Mouse (Mus musculus) C2C12 (cell line): ENCODE measurements around the gene Pgls. TPM values are rescaled to one million over a fixed set of nuclear protein-coding genes. Genes with fewer than 3 reads are reported as not detected.
A peak's percentile ranks its signal among the peaks of the same experiment; 100 is the strongest.

Experiments used
- H3K27me3 ChIP-seq: one replicate; pipeline ENCODE4 v1.6.1; 2011; ENCODE audit not compliant: control insufficient read depth, insufficient read depth, insufficient read length
- H3K36me3 ChIP-seq: one replicate; pipeline ENCODE4 v1.6.1; 2011; ENCODE audit not compliant: control insufficient read depth, insufficient read depth
- H3K4me3 ChIP-seq: one replicate; pipeline ENCODE4 v1.5.1; 2011; ENCODE audit warnings: mild to moderate bottlenecking, control low read depth; ENCODE audit not compliant: poor library complexity, insufficient read depth, severe bottlenecking
- H3K79me2 ChIP-seq: one replicate; pipeline ENCODE4 v1.6.1; 2011; ENCODE audit not compliant: control insufficient read depth, insufficient read depth
- H3K79me3 ChIP-seq: one replicate; pipeline ENCODE4 v1.6.1; 2011; ENCODE audit warnings: low read depth, control low read depth
- H3ac ChIP-seq: one replicate; pipeline ENCODE3; 2011; ENCODE audit warnings: low read depth; ENCODE audit not compliant: control insufficient read depth, insufficient read length
- CEBPB ChIP-seq: IDR thresholded peaks from one replicate; pipeline ENCODE4 v1.6.1; 2011; ENCODE audit warnings: low read depth, mild to moderate bottlenecking, control low read depth, moderate library complexity
- CTCF ChIP-seq: IDR thresholded peaks from one replicate; pipeline ENCODE4 v1.5.1; 2011; ENCODE audit not compliant: control insufficient read depth, insufficient read depth, insufficient read length
- FOSL1 ChIP-seq: IDR thresholded peaks from one replicate; pipeline ENCODE4 v1.8.0; 2011; ENCODE audit warnings: mild to moderate bottlenecking, low read length; ENCODE audit not compliant: poor library complexity, insufficient read depth, severe bottlenecking
- MAX ChIP-seq: IDR thresholded peaks from one replicate; pipeline ENCODE4 v1.6.1; 2011; ENCODE audit warnings: mild to moderate bottlenecking, control low read depth
- MYOD1 ChIP-seq: IDR thresholded peaks from one replicate; pipeline ENCODE4 v1.6.1; 2011; ENCODE audit warnings: low read depth; ENCODE audit not compliant: control insufficient read depth, insufficient read length
- MYOG ChIP-seq: IDR thresholded peaks from one replicate; pipeline ENCODE4 v1.6.1; 2011; ENCODE audit not compliant: control insufficient read depth, insufficient read length; ENCODE audit errors: extremely low read depth
- USF1 ChIP-seq: IDR thresholded peaks from one replicate; pipeline ENCODE4 v1.6.1; 2011; ENCODE audit warnings: low read depth, mild to moderate bottlenecking, control low read depth, moderate library complexity
- polyA plus RNA-seq: library from polyadenylated mRNA; unstranded; fragments of >200 nt; fragmentation: generic; extraction: Trizol; gene quantifications from one replicate; pipeline ENCODE4 v1.2.1, GENCODE M21; 2012; ENCODE audit warnings: missing spikeins

The Pgls gene
- polyA plus RNA-seq, 1 experiment, result 231 TPM

DNA sequence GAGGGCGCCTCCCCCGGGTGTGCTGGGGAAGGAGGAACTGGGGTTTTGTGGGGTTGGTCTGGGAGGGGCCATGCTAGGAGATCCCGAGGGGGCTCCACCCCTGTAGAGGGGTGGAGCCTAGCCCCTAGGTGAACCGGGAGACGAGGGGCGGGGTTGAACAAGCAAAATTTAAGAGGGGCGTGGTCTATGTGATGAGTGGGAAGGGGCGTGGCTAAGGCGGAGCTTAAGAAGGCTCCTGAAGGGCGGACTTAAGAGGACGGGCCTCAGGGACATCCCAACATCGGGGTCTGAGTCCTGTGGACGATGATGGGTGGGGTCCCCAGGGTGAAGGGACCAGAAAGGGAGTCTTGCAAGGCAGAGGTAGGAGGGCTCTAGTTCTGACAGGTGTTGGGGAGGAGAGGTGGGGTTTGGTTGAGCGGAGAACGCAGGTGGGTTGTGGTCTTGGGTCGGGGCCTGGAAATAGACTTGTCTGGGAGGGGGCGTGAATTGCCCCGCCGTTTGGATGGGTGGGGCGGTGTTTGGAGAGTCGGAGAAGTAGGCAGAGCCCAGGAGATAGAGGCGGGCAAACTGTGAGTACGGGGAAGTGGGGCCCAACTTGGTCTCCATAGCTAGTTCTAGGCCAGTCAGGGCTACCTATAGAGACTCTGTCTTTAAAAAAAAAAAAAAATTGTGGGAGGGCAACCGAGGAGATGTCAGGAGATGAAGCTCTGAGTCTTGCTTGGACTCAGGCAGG is 32.9 kb upstream of the Pgls start:
- no peaks in the 10 kb centered on the region for H3K79me2 ChIP-seq
- no peaks in the 10 kb centered on the region for H3K79me3 ChIP-seq
- no peak for TF ChIP-seq FOSL1
- no peak for TF ChIP-seq MAX
- TF ChIP-seq CEBPB, result no peak
- no peak for TF ChIP-seq MYOG
- TF ChIP-seq USF1, result no peak
- TF ChIP-seq MYOD1, result no peak
- no peak for TF ChIP-seq CTCF
- H3K36me3 ChIP-seq, result no peaks in the 10 kb centered on the region
- H3K27me3 ChIP-seq, result peaks cover 25% of the 10 kb centered on the region
- H3ac ChIP-seq, result no peak overlapping the region
- no peak overlapping the region for H3K4me3 ChIP-seq

DNA sequence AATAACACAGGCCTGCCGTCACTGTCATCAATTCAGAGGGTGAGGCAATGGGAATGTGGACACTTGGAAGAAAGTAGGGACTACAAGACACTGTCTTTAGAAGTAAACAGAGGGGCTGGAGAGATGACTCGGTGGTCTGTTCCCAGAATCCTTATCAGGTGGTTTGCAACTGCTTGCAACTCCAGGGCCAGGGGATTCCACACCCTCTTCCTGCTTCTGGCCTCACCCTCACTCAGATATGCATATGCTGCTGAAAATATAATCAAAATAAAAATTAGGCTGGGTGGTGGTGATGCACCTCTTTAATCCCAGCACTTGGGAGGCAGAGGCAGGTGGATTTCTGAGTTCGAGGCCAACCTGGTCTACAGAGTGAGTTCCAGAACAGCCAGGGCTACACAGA is 31.9 kb upstream of the Pgls start:
- TF ChIP-seq CEBPB (no peak), MYOG (no peak), USF1 (no peak), CTCF (no peak), MYOD1 (no peak), FOSL1 (no peak), MAX (no peak)

DNA sequence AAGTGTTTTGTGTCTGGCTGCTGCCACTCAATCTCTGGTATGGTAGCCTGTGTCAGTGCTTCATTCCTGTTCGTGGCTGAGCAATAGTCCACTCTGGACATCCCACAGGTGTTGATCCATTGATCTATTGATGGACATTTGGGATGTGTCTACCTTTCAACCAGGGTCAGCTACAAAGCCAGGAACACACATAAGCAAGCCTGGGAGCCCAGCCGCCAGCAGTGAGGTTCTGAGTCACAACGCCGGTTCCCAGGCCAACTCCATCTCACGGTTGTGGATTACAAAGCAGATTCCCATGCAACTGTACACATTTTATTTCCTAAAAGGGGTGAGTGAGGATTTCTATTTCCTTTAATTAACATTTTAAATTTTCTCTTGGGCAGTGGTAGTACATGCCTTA is 31.2 kb upstream of the Pgls start:
- no peaks in the 10 kb centered on the region for H3K36me3 ChIP-seq
- no peak overlapping the region for H3ac ChIP-seq
- TF ChIP-seq CTCF, result no peak
- TF ChIP-seq MYOG, result no peak
- no peak for TF ChIP-seq FOSL1
- TF ChIP-seq MYOD1, result no peak
- no peak for TF ChIP-seq USF1
- no peak for TF ChIP-seq MAX
- TF ChIP-seq CEBPB, result no peak
- no peaks in the 10 kb centered on the region for H3K79me2 ChIP-seq
- no peaks in the 10 kb centered on the region for H3K79me3 ChIP-seq
- H3K4me3 ChIP-seq, result no peak overlapping the region
- H3K27me3 ChIP-seq, result peaks cover 21% of the 10 kb centered on the region

More for the DNA sequence above, 31.9 kb upstream of the Pgls start:
- H3K79me3 ChIP-seq, result no peaks in the 10 kb centered on the region
- no peaks in the 10 kb centered on the region for H3K79me2 ChIP-seq
- H3K27me3 ChIP-seq, result peaks cover 25% of the 10 kb centered on the region
- H3K36me3 ChIP-seq, result no peaks in the 10 kb centered on the region
- H3K4me3 ChIP-seq, result no peak overlapping the region
- H3ac ChIP-seq, result no peak overlapping the region

DNA sequence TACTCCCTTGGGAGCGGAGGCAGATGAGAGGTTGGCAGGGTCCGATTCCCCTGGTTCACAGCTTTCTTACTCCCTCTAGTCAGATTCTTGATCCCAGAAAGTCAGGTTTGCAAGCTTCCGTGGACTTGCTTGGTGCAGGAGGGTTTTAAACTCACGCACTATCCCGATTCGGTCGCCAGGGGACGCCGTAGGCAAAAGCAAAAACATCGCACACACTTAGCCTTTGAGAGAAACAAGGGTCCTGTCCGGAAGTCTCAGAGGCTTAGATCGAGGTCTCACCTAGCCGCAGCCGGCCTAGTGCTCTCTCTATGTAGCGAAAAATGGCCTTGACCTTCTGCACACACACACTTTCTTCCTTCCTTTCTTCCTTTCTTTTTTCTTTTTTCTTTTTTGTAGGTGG is 30.6 kb upstream of the Pgls start:
- no peaks in the 10 kb centered on the region for H3K79me3 ChIP-seq
- H3K27me3 ChIP-seq, result peaks cover 19% of the 10 kb centered on the region

DNA sequence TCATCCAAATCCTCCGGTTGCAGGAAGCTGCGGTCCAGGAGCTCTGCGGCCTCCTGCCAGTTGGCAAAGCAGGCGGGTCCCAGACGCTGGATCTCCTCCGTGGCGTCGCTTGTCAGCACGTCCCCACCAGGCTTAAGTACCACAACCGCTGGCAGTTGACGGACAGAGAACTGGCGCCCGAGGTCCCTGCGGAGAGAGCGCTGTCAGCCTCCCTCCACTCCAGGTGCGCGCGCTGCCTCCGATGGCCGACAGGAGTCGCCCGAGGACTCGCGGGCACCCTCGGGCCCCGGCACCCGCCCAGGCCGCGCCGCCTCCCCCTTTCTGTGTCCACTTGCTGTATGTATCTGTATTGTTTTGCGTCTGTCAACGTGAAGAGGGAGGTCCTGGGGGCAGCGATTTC is 29.2 kb upstream of the Pgls start:
- Histone ChIP-seq H3K79me2 (no peaks in the 10 kb centered on the region), H3K79me3 (no peaks in the 10 kb centered on the region), H3K36me3 (no peaks in the 10 kb centered on the region), H3K27me3 (peaks cover 10% of the 10 kb centered on the region), H3ac (no peak overlapping the region), H3K4me3 (no peak overlapping the region)
- TF ChIP-seq USF1 (no peak), MYOD1 (no peak), CTCF (peak; percentile 98)

More for the DNA sequence above, 30.6 kb upstream of the Pgls start:
- Histone ChIP-seq H3K4me3 (no peak overlapping the region), H3ac (no peak overlapping the region), H3K79me2 (no peaks in the 10 kb centered on the region), H3K36me3 (no peaks in the 10 kb centered on the region)
- TF ChIP-seq FOSL1 (no peak), CEBPB (no peak), CTCF (no peak), MYOG (no peak), MYOD1 (no peak), USF1 (no peak)

DNA sequence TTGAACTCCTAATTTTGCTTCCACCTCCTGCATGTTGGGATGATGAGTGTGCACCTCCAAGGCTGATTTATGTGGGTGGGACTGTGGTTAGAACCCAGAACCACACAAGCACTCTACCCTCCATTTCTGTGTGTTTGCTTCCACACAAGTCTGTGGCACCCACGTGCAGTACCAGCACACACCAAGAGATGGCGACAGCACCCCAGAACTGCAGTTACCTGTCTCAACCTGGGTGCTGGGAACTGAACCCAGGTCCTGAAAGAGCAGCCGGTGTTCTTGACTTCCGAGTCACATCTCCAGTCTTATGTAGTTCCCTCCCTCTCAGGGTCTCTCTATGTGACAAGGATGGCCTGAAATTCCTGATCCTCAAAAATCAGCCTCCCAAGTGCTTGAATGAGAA is 28.0 kb upstream of the Pgls start:
- no peaks in the 10 kb centered on the region for H3K27me3 ChIP-seq
- TF ChIP-seq USF1, result no peak
- no peaks in the 10 kb centered on the region for H3K79me3 ChIP-seq
- no peaks in the 10 kb centered on the region for H3K79me2 ChIP-seq
- H3K4me3 ChIP-seq, result no peak overlapping the region
- H3K36me3 ChIP-seq, result no peaks in the 10 kb centered on the region
- no peak overlapping the region for H3ac ChIP-seq
